Mouse (Mus musculus): ENCODE results near the gene Prp2. TPM values are rescaled to one million over a fixed set of nuclear protein-coding genes. Genes with fewer than 3 reads are reported as not detected.
"Not testable (repeated sequence)": the region's sequence is repeated elsewhere in the genome, so short reads cannot be mapped to it uniquely, and the experiment has no call there.

The Prp2 gene
- not detected in 2 replicates for polyA plus RNA-seq (2012; rRNA removed)

- not testable (repeated sequence) for DNase-seq (ENCODE audit: low spot score)
These were observed at the start of gene Prp2 for GRCm38 (mm10) chr6:132595613-132596012. Gene Prp2 (plus strand): TSS chr6:132595913.

- not testable (repeated sequence) for DNase-seq (ENCODE audit: low spot score)
These were observed 26.2 kb upstream of the Prp2 start, which contains the start of gene Prh1 for GRCm38 (mm10) chr6:132569509-132569908. Gene Prh1 (plus strand): TSS chr6:132569809.

- no peak for DNase-seq (ENCODE audit: low spot score)
These were observed 53.7 kb downstream of the Prp2 start for GRCm38 (mm10) chr6:132649399-132649798.

Other genes with a start within 250 kb of the Prp2 start
- gene Gm8882, start 231.8 kb upstream of the Prp2 start, polyA plus RNA-seq (2012; rRNA removed), result not detected in 2 replicates
- not detected in 2 replicates for gene Prh1, start 26.1 kb upstream of the Prp2 start, polyA plus RNA-seq (2012; rRNA removed)
- not detected in 2 replicates for gene A630073D07Rik, start 55.6 kb downstream of the Prp2 start, polyA plus RNA-seq (2012; rRNA removed)
- gene Tas2r120, start 61.0 kb downstream of the Prp2 start, polyA plus RNA-seq (2012; rRNA removed), result not detected in 2 replicates
- gene Tas2r121, start 105.1 kb downstream of the Prp2 start, polyA plus RNA-seq (2012; rRNA removed), result not detected in 2 replicates
- gene Tas2r122, start 116.0 kb downstream of the Prp2 start, polyA plus RNA-seq (2012; rRNA removed), result not detected in 2 replicates
- not detected in 2 replicates for gene Tas2r115, start 142.1 kb downstream of the Prp2 start, polyA plus RNA-seq (2012; rRNA removed)
- not detected in 2 replicates for gene Tas2r124, start 158.8 kb downstream of the Prp2 start, polyA plus RNA-seq (2012; rRNA removed)
- not detected in 2 replicates for gene Tas2r102, start 166.2 kb downstream of the Prp2 start, polyA plus RNA-seq (2012; rRNA removed)
- gene Tas2r136, start 182.2 kb downstream of the Prp2 start, polyA plus RNA-seq (2012; rRNA removed), result not detected in 2 replicates
- not detected in 2 replicates for gene Tas2r117, start 206.9 kb downstream of the Prp2 start, polyA plus RNA-seq (2012; rRNA removed)